Mouse (Mus musculus) megakaryocyte progenitor cell, adult 5-6 weeks (primary cell): Measurements from ENCODE around the gene Ptpa. TPM values are rescaled to one million over a fixed set of nuclear protein-coding genes. Genes with fewer than 3 reads are reported as not detected.
"Not testable (repeated sequence)": the region's sequence is repeated elsewhere in the genome, so short reads cannot be mapped to it uniquely, and the experiment has no call there.

Experiments
- ATAC-seq: replicated peaks from 2 replicates; pipeline ENCODE4 v1.8.0; 2016; ENCODE audit warnings: mild to moderate bottlenecking, moderate TSS enrichment, inconsistent platforms; ENCODE audit not compliant: poor library complexity
- total RNA-seq, 2 experiments: library from RNA; stranded (forward) in 1 of 2; stranded (reverse) in 1 of 2; fragments of 157-497, 149-512 nt in 1 of 2; fragments of 200-1000 nt in 1 of 2; gene quantifications; 2 replicates each; pipeline versions ENCODE4 v1.2.3 to v1.2.4; 2015 to 2017

Ptpa gene
- total RNA-seq, 2 experiments from 2014 or later, result 63.0 to 75.9 TPM

DNA sequence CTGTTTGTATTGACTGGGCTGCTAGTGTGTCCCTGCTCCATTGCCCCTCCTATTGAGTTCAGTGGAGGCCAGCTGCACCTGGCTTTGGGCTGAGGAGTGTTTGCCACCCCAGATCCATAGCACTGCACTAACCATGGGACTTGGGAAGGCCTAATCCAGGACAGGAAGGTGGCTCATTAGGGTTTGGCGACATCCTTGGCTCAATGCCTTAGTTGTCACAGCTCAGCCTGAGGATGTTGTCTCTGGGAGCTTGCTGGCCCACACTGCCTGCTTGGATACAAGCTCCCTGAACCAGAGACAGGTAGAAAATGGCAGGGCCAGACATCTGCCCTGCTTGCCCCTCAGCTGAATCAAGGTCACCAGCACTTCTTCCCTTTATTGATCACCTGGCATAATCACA lies 14.3 kb upstream of the Ptpa start:
- ATAC-seq, result no peak

DNA sequence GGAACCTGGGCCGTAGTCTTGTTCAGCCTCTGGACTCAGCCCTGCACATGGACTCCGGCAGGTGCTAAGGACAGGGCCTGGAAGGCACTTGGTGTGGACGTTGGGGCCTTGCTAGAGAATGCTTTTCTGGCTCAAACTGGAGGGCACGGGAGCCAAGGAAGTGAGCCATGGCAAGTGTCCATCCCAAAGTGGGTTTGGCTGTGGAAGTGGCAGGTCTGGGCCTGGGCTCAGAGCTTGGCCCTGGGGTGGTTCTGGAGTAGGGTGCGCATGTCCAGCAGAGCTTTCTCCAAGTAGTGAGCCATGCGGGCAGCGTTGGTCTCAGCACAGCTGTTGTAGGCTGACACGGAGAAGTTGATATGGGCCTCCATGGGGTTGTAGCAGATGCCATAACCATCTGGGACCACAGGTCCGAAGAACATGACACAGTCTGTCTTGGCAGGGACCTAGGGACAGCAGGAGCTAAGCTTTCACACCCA lies 13.4 kb upstream of the Ptpa start:
- no peak for ATAC-seq

DNA sequence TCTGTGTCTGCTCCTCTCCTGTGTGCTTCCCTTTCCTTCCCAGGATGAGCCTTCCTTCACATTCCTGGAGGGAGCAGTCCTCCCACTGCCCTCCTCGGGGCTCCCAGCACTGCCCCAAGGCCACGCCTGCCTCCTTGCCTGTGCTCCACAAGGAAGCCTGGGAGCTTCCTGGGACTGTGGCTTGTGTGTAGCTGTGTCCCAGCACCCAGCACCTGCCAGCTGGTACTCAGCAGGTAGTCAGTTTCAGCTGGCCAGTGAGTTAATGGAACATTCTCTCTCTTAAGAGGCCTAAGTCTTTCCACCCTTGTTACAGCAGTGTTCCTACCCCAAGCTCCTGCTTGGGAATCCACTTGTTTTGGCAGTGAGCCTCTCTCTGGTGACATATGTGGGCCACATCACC lies 13.0 kb upstream of the Ptpa start:
- no peak for ATAC-seq

DNA sequence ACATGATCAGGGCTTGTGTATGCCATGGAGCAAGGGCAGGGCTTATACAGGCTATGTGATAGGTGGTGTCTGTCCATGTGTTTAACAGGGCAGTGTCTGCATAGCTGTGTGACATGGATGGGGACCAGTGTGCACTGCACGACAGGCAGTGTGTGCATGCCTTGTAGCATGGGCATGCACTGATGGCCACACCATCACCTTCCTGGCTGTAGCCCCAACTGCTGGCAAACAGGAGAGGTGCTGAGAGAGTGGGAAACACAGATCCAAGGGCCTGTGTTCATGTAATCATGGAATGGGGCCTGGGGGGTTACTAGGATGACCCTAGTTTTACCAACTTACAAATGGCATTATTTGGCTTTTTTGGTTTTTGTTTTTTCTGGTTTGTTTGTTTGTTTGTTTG lies 12.0 kb upstream of the Ptpa start:
- ATAC-seq, result no peak

DNA sequence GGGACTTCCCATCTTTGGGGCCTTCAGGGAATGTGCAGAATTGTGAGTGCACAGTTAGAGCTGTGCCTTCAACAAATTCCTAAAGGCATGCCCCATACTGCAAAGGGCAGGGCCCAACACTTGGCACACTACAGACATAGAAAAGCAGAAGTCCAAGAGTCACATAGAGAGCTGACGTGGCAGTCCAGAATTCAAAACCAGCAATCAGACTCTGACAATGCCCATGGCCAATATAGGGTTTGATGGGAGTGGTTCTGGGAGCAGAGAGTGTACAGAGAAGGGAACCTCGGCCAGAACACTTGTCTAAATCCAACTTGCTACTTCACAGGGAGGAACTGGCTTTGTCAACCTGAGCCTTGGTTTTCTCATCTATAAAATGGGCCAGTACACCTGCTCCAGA lies 8.6 kb upstream of the Ptpa start:
- peak; percentile 14; the same call in 1 of the 2 replicates for ATAC-seq

DNA sequence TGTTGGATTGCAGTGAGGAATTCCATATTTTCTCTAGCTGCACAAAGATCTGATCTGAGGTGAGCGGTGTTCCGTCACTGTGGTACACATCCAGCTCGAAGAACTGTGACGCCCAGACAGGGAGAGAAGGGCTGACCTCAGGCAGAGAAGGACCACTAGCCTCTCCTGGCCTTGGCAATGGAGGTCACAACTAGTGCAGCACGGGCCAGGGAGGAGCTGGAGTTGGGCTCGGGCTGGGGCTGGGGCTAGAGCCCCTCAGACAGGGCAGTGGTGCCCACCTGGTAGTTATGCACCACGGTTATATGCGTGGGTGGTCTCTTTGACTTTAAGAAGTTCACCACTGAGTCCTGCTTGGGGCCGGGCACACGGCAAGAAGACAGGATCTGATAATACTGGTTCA lies 8.1 kb upstream of the Ptpa start:
- no peak for ATAC-seq

DNA sequence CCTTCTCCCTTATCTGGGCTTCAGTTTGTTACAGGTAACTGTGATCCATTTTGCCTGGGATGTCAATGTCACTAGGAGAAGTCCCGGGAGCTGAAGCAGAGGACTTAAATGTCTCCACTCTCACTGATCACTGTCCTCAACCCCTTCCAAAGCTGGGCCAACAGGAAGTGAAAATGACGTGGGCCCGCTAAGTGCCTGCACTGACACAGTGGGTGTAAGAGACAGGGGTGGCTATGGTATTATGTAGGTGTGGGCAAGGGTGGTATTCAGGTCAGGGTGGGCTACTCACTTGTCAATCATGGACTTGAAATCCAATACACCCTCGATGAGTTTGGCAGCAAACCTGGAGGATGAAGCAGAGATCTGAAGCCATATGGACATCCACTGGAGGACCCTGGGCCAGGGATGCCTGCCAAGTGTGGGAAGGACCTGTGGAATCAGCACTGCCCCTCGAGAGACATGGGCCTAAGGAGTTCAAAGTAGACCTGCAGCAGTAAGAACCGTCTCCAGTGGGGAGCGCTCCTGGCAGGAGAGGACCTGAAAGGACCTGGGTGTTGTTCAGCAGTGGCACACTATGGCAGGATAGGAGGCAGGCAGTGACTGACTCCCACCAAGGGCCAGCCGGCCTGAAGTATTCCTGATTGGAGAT lies 7.3 kb upstream of the Ptpa start:
- no peak for ATAC-seq

DNA sequence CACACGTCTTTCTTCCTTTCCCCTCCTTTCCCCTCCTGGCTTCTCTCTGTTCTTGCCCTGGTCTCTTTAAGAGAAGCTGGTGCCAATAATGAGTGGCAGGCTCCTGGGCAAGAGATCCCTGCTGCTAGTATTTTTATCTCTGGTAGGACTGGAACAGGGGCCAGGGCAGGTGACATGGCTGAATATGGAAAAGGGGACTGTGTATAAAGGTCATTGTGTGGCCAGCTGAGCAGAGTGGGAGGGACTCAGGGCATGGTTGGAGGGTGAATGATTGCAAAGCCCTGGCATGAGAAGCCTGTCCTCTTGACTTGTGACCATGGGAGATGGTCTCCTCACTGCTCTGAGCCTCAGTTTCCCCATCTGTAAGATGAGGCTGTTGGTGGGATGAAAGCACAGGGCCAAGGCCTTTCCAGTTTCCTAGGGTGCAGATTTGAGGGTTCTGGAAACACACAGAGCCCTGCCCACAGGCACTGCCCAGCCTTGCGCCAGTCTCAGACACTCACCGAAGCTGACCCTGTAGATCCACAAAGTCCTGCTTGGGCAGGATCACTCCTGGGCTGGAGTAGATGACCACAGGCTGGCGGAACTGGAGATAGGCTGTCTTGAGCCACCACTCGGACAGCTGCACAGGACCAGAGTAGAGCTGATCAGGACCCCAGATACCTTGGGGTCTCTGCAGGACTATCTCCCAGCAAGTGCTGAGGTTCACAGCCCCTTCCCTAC lies 6.2 kb upstream of the Ptpa start:
- ATAC-seq, result no peak

DNA sequence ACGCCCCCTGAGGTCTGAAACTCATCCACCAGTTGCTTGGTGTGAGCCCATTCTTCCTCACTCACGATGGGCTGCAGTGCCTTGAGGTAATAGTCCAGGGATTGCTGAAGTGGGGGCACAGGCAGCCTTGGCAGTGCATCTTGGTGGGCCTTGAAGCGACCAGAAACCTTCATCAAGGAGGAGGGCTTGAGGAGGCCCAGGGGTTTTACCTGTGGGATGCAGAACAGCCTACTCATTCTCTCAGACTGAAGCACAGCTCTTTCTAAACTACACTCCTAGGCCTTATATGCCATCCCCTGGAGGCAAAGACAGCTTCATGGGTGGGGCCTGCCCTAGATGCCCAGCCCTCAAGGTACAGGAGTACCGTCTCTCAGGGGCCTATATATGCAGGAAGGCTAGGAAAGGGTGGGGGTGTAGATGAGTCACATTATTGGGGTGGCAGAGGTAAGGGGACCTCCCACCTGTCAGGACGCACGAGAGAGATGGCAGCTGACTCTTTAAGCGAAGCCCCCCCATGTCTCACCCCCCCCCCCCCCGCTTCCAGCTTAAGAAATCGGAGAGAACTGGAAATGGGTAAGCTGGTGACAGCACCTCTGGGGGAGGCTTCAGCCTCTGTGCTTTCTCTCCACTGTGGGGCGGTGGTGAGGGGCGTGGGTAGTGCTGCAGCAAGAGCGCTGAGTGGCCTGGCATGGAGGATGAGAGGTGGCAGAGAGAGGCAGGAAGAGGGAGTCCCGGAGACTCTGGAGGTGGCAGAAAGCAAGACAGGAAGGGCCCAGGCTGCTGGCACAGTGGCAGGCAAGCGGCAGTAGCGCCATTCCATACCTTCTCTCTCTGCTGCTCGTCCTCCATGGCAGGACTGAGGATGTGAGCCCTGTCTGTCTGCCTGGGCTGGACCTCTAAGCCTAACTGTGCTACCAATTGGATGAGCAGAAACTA lies 2.5 kb upstream of the Ptpa start:
- no peak for ATAC-seq

DNA sequence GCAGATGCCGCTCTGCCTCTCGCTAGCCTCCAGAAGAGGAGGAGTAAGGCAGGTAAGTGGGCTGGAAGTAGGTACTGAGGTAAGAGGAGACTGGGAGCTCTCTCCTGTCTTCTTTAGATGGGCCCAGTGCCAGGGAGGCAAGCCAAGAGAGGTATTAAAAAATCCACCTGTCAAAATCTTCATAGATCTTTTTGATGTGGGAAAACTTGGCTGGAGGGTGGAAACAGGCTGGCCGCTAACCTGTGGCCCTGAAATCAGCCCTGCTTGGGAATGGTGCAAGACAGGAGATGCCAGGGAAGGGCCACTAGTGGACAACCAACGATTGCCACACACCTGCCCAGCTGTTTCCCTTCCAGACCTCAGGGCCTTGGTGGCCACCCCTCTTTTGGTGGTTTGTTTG lies 1.7 kb upstream of the Ptpa start:
- no peak for ATAC-seq

DNA sequence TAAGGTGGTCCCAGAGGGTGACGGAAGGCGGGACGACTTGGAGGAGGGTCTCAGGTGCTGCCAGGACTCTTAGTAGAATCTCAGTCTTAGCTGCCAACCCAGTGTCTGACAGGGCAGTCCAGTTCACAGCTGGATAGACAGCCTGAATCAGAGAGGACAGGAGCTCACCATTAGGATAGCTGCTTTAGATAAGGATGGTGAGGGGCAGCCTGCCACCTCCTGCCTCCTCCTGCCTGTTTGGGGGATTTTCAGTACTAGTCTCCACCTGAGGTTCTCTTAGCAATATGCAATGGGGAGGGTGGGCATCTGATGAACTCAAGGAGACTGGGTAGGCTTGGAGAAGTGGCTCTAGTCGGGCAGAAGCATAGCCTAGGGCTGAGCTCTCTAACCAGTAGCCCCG lies 1.2 kb upstream of the Ptpa start:
- ATAC-seq, result no peak

DNA sequence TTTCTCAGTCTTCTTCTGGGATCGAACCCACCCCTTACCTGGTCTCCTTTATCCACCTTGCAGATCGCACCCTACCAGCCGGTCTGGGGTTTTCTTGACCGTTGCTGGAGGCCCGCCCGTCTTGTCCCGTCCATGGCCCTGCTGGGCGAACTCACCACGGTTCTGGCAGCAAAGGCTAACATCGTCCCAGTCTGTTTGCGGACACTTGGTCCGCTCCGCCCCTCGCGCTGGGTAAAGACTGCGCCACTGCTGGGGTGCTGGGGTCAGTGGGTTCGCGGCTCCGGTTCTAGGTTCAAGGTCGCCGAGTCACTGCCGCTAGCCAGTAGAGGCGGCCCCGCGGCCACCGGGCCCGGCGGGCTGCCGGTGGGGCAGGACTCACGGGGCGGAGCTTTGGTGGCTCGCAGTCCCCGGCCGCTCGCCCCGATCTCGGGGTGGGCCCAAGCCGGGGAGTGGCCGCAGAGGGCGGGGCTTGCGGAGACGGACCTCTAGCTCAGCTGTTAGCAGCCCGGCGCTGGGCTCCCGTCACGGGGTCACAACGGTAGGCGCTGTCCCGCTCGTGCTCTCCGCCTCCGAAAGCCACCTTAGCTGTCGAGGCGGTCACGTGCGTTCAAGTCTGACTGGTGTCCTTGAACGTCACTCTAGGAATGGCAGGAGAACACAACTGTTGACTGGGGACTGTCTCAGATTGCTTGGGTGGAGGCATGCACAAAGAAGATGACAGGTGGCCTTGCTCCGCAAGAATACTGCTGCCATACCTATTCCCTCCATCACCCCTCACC lies 493 bp upstream of the Ptpa start, which contains the start of gene Crat:
Crat (minus strand) TSS at position 657 of the 779 bp plus-strand sequence.
- peak; percentile 60 for ATAC-seq

DNA sequence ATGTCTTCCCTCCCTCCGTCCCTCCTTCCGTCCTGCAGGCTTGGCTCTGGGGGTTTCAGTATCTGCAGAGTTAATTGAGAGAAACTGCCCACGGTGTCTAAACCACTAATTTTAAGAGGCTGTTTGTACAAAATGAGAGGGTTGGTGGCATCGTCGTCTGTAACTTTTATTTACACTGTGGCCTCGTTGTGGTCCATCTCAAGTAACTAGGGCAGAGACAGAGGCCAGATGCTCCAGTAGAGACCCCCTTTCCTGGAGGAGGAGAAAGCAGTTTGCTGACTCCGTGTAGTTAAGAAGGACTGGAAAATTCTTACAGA lies 768 bp downstream of the Ptpa start:
- no peak for ATAC-seq

DNA sequence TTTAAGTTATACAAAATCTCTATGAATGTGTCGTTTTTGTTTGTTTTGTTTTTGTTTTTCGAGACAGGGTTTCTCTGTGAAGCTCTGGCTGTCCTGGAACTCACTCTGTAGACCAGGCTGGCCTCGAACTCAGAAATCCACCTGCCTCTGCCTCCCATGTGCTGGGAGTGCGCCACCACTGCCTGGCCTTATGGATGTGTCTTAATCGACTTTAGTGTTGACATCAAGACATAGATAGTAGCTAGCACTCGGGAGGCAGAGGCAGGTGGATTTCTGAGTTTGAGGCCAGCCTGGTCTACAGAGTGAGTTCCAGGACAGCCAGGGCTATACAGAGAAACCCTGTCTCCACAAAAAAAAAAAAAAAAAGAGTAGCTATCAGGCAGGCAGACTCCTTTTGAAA lies 1.3 kb downstream of the Ptpa start:
- ATAC-seq, result not testable (repeated sequence)

DNA sequence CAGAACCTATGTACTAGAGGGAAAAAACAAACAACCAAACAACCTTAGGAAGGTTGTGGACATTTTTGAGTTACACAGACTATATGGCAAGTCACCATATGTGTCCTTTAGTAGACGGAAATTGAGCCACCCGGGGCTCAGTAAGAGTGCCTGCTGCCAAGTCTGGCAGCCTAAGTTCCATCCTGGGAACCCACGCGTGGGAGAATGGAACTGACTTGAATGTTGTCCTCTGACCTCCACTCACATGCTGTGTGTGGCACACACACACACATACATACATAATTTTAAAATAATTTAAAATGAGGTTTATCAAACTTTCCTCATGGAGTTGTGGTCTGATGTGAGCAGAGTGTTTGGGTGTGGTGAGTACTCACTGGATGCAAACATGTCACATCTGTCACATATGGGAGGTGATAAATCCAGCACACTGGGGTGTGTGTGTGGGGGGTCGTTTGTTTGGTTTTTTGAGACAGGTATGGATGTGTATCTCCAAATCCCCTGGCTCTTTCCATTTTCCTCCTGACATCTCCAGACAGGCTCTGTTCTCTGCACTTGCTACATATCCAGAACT lies 1.8 kb downstream of the Ptpa start:
- peak; percentile 45 for ATAC-seq

DNA sequence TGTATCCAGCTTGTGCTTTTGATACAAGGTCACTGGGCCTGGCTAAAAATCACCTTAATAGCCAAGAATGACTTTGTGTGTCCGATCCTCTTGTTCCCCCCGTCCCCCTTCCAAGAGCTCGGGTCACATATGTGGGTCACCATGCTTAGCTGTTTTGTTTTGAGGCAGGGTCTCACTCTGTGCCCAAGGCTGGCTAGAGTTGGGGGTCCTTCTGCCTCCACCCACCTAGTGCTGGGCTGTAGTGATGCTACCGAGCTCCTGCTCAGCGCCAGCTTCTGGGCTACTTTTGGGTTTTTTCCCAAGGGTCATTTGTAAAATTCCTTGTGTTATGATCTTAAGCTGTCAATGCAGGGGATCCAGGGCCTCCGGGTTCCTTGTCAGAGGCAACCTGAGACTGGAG lies 2.4 kb downstream of the Ptpa start:
- ATAC-seq, result no peak

DNA sequence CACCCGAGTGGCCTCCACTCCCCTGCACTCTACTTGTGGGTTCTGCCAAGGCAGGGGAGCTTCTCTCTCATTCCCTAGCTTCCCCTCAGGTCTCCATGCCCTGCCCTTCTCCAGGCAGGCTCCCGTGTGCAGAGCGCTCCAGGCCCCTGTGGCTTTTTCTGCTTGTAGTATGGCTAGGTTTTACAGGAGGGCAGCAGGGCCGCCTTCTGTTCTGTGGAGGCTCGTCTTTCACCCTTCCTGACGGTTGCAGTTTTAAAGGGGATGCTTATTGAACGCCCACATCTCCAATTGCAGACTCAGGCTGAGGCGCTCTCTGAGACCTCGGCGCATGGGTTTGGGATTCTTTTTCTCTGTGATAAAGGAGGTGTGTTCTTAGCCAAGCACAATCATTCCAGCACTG lies 3.3 kb downstream of the Ptpa start:
- no peak for ATAC-seq

DNA sequence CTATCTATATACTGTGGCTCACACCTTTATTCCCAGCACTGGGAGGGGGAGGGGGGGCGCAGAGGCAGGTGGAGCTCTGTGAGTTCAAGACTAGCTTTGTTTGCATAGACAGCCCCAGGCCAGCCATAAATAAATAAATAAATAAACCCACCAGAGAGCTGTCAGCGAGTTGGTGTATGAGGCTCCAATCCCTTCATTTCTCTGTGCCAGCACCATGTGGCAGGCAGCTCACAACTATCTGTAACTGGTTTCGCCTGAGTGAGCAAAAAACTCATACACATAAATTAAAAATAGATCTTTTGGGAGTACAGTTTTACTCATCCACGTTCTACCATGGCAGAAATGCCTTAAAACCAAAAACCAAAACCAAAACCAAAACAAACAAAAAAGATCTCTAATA lies 5.6 kb downstream of the Ptpa start:
- ATAC-seq, result no peak

DNA sequence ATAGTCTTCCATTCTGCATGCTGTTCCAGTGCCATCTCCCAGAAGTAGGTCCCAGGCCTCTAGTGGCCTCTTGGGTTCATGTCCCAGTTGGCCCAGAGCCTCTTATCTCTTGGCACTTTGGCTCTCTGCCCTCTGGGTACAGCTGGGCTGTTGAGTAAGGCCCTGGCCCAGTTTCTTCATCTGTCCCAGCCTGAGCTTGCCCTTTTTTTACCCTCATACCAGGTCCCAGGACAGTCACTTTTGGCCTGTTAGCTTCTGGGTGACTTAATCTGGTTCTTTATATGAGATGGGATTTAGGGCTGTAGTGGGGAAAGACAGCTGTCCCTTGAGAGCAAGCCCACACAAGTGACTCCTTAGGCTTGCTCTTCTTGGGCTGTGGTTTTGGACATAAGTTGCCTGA lies 13.3 kb downstream of the Ptpa start:
- ATAC-seq, result peak; percentile 64

DNA sequence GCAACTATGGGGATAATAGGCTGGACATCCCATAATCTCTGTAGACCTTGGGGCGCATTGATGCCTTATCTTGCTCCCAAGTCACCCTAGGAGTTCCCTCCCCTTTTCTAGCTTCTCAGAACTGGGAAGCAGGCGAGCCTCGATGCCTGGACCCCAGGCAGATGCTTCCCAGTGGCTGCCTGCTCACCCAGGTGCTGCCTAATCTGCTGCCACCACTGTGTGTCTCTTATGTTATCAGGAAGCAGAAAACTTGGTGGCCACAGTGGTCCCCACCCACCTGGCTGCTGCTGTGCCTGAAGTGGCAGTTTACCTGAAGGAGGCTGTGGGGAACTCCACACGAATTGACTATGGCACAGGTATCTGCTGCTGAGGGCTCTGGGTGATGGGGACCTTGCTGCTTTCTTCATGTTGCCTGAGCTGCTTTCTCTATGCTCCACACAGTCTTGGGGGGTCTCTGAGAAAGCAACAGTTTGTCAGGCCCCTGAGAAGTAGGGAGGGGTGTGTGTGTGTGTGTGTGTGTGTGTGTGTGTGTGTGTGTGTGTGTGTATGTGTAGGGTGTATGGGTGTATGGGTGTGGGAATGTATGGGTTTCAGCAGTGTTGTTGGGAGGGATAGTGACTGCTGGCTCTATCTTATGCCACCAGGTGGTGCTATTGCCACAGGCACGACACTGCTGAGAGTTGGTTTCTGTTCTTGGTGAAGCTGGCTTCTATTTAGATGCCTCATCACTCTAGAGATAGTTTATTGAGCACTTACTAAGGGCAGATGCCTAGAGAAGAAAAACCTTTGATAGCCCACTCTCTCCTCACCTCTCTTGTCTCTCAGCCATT lies 19.7 kb downstream of the Ptpa start:
- peak; percentile 85 for ATAC-seq
